Mouse (Mus musculus) heart, adult 2 months (tissue): ENCODE measurements around the gene Ptch1.

Experiments used
- CTCF ChIP-seq: fragments of 200-600 bp; IDR thresholded peaks from 2 replicates; pipeline ENCODE4 v1.8.1; 2022; ENCODE audit warnings: antibody characterized with exemption, mild to moderate bottlenecking, moderate library complexity
- EP300 ChIP-seq: fragments of 200-500 bp; IDR thresholded peaks from 2 replicates; pipeline ENCODE4 v1.6.1; 2011; ENCODE audit warnings: low read depth, low read length, control low read depth; ENCODE audit not compliant: insufficient read depth
- POLR2A ChIP-seq: fragments of 200-500 bp; IDR thresholded peaks from 2 replicates; pipeline ENCODE4 v1.6.1; 2011; ENCODE audit warnings: mild to moderate bottlenecking, low read depth, low read length, control low read depth; ENCODE audit not compliant: insufficient read depth

GRCm38 (mm10) chr13:63506364-63506763 is 67.0 kb downstream of the Ptch1 start:
- TF ChIP-seq CTCF = no peak
- TF ChIP-seq POLR2A = no peak
- TF ChIP-seq EP300 = no peak
